Mouse (Mus musculus) 3T3-L1 (cell line): ENCODE measurements at regions not wholly inside any gene's neighbourhood (a gene's known extent, or its start where the extent isn't known, plus 50 kb on each side); places are given as distances from the start of the nearest gene placed in this dataset.

Experiments used
- DNase-seq: peaks from one replicate; pipeline ENCODE4 v3.0.0-alpha.2; 2015; ENCODE audit warnings: low read depth, low spot score

- no peak for DNase-seq
These were observed 133.0 kb upstream of the Btbd3 start for GRCm38 (mm10) chr2:138123331-138123730.

GRCm38 (mm10) chr2:138120868-138121267 is 135.5 kb upstream of the Btbd3 start:
- DNase-seq: no peak

GRCm38 (mm10) chr2:138120131-138120530 is 136.2 kb upstream of the Btbd3 start:
- DNase-seq: peak; percentile 5

- DNase-seq: peak; percentile 21
These were observed 156.6 kb upstream of the Btbd3 start for GRCm38 (mm10) chr2:138099777-138100176.

GRCm38 (mm10) chr2:138085390-138085789 is 171.0 kb upstream of the Btbd3 start:
- DNase-seq: no peak

GRCm38 (mm10) chr2:138084564-138085283 is 171.6 kb upstream of the Btbd3 start:
- DNase-seq: no peak

GRCm38 (mm10) chr2:138074020-138074613 is 182.2 kb upstream of the Btbd3 start:
- no peak for DNase-seq

GRCm38 (mm10) chr2:138072165-138072728 is 184.1 kb upstream of the Btbd3 start:
- DNase-seq: no peak

- no peak for DNase-seq
These were observed 203.3 kb upstream of the Btbd3 start for GRCm38 (mm10) chr2:138053081-138053480.

- no peak for DNase-seq
These were observed 208.0 kb upstream of the Btbd3 start for GRCm38 (mm10) chr2:138048341-138048740.

GRCm38 (mm10) chr2:138047781-138048201 is 208.6 kb upstream of the Btbd3 start:
- DNase-seq: no peak

- DNase-seq: no peak
These were observed 209.0 kb upstream of the Btbd3 start for GRCm38 (mm10) chr2:138047361-138047760.

GRCm38 (mm10) chr2:138046918-138047317 is 209.4 kb upstream of the Btbd3 start:
- no peak for DNase-seq

GRCm38 (mm10) chr2:138045933-138046642 is 210.3 kb upstream of the Btbd3 start:
- no peak for DNase-seq

GRCm38 (mm10) chr2:138040706-138041105 is 215.7 kb upstream of the Btbd3 start:
- DNase-seq: peak; percentile 58

- DNase-seq: peak; percentile 60
These were observed 216.1 kb upstream of the Btbd3 start for GRCm38 (mm10) chr2:138040302-138040701.

- DNase-seq: no peak
These were observed 222.1 kb upstream of the Btbd3 start for GRCm38 (mm10) chr2:138034123-138034736.

- peak; percentile 83 for DNase-seq
These were observed 222.8 kb upstream of the Btbd3 start for GRCm38 (mm10) chr2:138033379-138034122.

- peak; percentile 69 for DNase-seq
These were observed 229.0 kb upstream of the Btbd3 start for GRCm38 (mm10) chr2:138027411-138027810.

GRCm38 (mm10) chr2:138023558-138023957 is 232.8 kb upstream of the Btbd3 start:
- no peak for DNase-seq

- no peak for DNase-seq
These were observed 274.6 kb upstream of the Btbd3 start for GRCm38 (mm10) chr2:137981766-137982165.
